Mouse (Mus musculus) C3H10T1/2 (cell line): Measurements from ENCODE around the gene Cse1l. TPM values are rescaled to one million over a fixed set of nuclear protein-coding genes. Genes with fewer than 3 reads are reported as not detected.

Source experiments
- polyA plus RNA-seq, 2 experiments: library from polyadenylated mRNA; unstranded; fragments of >200 nt; fragmentation: generic; extraction: Trizol; gene quantifications; one replicate each; pipeline ENCODE4 v1.2.1; 2012; ENCODE audit warnings: missing spikeins in 2 of 2

The Cse1l gene
- 10 to 100 TPM in 1 of 2 experiments, 1 to 10 TPM in 1; 2.5 to 14.3 TPM for polyA plus RNA-seq

DNA sequence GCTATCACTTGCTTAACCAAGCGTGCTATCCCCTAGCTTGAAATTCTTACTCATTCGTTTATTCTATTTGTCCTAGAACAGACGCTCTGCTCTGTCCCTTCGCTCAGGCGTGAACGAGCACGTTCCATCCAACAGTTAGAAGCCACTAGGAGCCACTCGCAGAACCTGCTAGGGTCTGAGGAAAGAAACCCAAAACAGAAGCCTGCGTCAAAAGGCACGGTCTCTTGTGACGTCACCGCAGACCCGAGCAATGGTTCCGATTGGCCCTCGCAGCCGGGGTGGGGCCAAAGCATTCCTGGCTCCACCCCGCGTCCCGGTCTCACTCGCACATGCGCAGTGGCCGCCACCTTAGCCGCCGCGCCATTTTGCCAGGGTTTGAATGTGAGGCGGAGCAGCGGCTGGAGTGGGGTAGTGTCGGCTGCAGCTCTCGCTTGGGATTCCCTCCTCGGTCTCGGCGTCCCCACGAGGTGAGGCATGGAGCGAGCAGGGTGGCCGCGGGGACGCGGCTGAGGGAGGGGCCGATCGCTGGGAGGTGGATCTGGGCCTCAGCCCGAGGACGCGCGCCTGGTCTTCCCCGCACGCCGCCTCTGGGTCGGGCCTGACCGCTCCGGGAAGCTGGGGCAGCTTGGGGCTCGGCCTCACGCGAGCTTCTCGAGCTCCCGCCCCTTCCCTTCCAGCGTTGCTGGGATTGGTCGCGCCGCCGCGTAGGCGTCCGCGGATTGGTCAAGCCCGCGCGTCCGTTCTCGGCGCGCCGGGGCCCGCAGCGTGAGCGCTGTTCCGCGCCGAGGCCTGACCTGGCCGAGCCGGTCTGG is at the start of gene Cse1l:
Cse1l (plus strand) TSS at position 330 of the 812 bp plus-strand sequence.

Other genes with a start within 250 kb of the Cse1l start
- under 1 TPM; 0.01 to 0.42 TPM for gene Prex1, start 192.2 kb upstream of the Cse1l start, polyA plus RNA-seq
- 1 to 10 TPM; 4.3 to 5.3 TPM for gene Trp53rkb, start 113.5 kb upstream of the Cse1l start, polyA plus RNA-seq
- 1 to 10 TPM; 1.4 to 8.0 TPM for gene Arfgef2, start 100.5 kb upstream of the Cse1l start, polyA plus RNA-seq
- gene Stau1, start 90.3 kb downstream of the Cse1l start, polyA plus RNA-seq: 10 to 100 TPM; 11.8 to 47.1 TPM
- 10 to 100 TPM; 18.9 to 19.0 TPM for gene Ddx27, start 109.2 kb downstream of the Cse1l start, polyA plus RNA-seq
- 10 to 100 TPM in 1 of 2 experiments, 1 to 10 TPM in 1; 2.9 to 19.6 TPM for gene Znfx1, start 157.0 kb downstream of the Cse1l start, polyA plus RNA-seq